Mouse (Mus musculus) WW6 (cell line): ENCODE measurements around the gene Olfr137.

ENCODE experiments used
- DNase-seq: peaks from one replicate; pipeline ENCODE4 v3.0.0-alpha.2; 2013; ENCODE audit warnings: low read depth, low spot score

The Olfr137 gene

DNA sequence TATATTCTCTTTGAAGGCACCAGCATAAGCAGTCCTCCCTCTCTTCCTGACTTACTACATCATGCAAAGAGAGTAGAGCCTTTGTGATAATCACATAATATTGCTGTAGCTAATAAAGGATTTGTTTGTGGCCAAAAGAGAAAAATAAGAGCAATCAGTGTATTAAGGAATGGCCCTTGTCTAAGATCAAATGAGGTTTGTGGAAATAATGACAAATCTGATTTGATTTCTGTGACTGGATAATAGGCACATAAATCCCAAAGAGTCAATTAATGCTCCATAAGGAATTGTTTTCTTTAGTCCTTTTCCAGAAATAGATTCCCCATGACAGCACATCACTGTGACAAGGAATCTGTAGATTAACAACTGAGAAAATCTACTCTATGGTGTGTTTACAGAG is at the start of gene Olfr137:
Olfr137 (minus strand) TSS at position 101 of the 400 bp plus-strand sequence.
- no peak for DNase-seq

GRCm38 (mm10) chr17:38329531-38329930 is 22.2 kb upstream of the Olfr137 start, which contains the start of gene Olfr136:
Gene Olfr136, plus strand, starts transcription at chr17:38329831.
- DNase-seq: no peak

- no peak for DNase-seq
These were observed 46.6 kb downstream of the Olfr137 start, which contains the start of gene Olfr138 for GRCm38 (mm10) chr17:38260735-38261134. Gene Olfr138, plus strand, starts transcription at chr17:38261035.
